Mouse (Mus musculus) ZHBTc4 (cell line): ENCODE measurements around the gene Zbed4.

Experiments used
- DNase-seq: peaks from one replicate; pipeline ENCODE4 v3.0.0-alpha.2; 2011; ENCODE audit warnings: low read depth, low spot score

Gene Zbed4

DNA sequence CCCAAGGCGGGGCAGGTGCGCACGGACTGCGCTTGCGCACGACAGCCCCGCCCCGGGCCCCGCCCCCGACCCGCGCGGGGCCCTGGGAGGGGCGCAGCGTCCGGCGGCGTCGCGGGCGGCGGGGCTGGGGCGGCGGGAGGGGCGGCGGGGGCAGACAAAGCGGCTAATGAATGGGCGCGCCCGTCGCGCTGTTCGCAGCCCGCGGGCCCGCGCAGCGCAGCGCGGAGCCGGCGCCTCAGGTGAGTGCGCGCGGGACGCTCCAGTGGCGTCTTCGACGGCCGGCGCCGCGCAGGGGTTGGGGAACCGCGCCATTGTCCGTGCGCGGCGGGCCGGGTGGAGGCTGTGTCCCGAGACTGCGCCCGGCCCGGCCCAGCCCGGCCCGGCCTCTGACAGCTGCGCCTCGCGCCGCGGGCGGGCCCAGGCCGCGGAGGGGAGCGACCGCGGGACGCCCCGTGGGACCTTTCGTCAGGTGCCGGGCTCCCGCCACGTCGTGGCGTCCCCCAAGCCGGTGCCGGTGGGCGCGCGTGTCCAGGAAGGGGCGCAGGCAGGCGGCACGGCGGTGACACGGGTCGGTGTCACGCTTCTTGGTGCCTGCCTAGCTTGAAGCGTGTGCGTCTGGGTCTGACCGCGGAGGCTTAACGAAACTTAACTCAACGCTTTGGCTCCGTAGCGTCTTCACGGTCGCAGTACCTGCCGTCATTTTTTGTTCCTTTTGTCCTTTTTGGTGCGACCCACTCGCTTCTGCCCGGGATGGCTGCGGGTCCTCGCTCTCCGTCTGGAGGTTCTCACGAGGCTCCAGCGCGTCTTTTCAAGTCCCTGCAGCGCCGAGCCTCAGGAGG is at the start of gene Zbed4:
Zbed4 (plus strand) TSS at position 97 of the 839 bp plus-strand sequence.
- DNase-seq = peak; percentile 85

DNA sequence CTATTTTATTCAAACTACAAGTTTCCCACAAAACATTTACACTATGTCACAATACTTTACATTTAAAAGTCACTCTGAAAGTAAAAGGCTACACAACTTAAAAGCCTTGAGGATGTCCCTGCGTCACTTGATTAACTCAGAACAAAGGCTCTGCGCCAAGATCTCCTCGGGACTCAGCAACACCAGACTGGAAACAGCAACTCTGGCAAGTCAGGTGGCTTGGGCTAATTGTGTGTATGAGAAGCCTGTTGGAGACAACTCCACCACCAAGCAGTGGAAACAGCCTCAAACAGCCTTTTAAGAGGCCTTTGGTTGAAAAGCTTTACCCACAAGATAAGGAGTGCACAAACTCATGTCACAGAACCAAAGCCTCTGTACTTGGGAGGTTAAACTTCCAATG is 49.0 kb upstream of the Zbed4 start:
- DNase-seq = no peak

GRCm38 (mm10) chr15:88704284-88704683 is 47.2 kb upstream of the Zbed4 start:
- no peak for DNase-seq

DNA sequence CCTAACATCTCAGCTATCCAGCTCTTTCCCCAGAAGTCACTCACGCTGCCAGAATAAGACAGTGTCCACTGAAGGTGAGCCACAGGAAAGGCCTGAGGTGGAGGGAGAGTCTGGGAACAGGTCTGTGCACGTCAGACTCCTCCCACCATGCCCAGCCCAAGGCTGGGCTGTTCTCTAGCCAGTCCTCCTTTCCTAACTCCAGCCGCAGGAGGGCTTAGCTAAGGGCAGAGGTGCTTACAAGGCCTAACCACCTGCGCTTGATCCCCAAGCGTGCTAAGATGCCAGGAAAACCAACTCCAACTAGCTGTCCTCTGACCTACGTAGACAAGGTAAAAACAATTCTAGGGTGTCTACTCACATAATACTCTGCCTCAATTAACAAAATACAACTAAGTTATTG is 45.1 kb upstream of the Zbed4 start:
- peak; percentile 62 for DNase-seq

- peak; percentile 41 for DNase-seq
Observed at GRCm38 (mm10) chr15:88706987-88707386, 44.5 kb upstream of the Zbed4 start.

GRCm38 (mm10) chr15:88708204-88708603 is 43.3 kb upstream of the Zbed4 start:
- peak; percentile 96 for DNase-seq

DNA sequence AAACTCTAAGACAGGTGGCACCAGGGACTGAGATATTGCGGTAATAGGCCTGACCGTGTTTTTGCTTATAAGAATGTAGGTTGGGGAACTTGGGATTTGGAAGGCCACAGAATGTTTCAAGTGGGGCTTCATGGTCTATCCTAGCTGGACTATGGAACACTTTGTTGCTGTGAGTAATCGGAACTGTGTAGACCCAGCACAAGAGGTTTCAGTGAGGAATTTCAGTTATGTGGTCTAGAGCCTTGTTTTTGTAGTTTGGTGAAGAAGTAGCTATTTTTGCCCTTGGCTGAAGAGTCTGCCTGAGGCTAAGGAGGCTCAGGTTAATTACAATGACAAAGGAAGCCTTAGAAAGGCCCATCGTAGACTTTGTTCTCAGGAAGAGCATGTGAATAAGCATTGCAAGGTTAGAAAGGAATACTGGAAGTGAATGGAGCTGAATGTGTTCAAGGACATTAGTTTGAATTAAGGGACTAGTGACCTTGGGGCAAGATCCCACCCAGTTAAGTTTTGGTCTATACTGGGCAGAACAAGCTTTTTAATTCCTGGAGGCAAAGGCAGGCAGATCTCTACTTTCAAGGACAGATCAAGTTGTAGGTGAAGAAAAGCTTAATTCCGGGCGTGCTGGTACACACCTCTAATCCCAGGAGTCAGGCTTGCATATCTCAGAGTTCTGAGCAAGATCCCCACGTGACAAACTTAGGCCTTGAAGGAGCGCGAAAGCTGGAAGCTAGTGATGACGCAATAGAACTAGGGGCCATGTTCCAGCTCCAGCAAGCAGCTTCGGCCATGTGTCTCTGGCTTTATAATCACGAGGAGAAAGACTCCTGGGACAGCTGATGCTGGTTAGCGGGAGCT is 42.6 kb upstream of the Zbed4 start:
- peak; percentile 98 for DNase-seq

DNA sequence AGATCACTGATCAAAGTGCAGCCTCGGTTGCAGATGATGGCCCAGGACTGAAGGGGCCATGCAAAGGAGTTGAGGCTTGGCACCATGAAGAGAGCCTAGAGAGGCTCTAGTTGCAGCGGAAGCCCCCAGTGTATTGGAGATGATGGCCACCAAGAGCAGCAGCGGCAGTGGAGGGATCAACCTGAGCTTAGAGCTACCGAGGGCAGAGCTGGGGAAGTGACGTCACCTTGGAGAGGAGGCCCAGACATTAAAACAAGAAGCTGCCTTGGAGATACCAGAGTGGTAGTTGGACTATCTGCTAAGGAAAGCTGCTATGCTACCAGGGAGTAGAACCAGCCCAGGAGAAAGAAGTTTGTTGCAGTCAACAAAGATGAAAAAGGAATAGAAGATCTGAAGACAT is 41.6 kb upstream of the Zbed4 start:
- DNase-seq = peak; percentile 67

- DNase-seq = peak; percentile 46
Observed at GRCm38 (mm10) chr15:88712501-88712900, 39.0 kb upstream of the Zbed4 start.

- peak; percentile 23 for DNase-seq
Observed at GRCm38 (mm10) chr15:88714021-88714589, 37.4 kb upstream of the Zbed4 start.

- DNase-seq = peak; percentile 80
Observed at GRCm38 (mm10) chr15:88716350-88716749, 35.1 kb upstream of the Zbed4 start.

- DNase-seq = peak; percentile 41
Observed at GRCm38 (mm10) chr15:88717239-88717638, 34.2 kb upstream of the Zbed4 start.

GRCm38 (mm10) chr15:88723205-88723604 is 28.3 kb upstream of the Zbed4 start:
- DNase-seq = peak; percentile 30

GRCm38 (mm10) chr15:88724311-88724710 is 27.1 kb upstream of the Zbed4 start:
- no peak for DNase-seq

DNA sequence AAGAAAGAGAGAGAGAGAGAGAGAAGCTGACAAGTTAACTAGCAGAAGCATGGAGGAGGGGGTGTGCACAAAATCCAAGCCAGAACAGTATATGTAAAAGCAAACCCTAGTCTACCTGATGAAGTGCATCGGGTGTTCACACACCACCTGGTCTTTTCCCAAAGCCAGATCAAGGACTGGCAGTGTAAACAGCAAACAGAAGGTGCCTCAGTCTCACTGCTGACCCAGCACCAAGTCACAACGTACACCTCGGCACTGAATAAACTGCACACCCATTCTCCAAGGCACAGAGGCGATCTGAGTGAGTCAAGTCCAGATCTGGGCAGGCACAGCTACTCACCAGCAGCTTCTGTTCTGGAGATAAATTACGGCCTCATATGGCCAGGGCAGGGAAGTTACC is 26.4 kb upstream of the Zbed4 start:
- DNase-seq = no peak

GRCm38 (mm10) chr15:88727204-88727603 is 24.3 kb upstream of the Zbed4 start:
- no peak for DNase-seq

DNA sequence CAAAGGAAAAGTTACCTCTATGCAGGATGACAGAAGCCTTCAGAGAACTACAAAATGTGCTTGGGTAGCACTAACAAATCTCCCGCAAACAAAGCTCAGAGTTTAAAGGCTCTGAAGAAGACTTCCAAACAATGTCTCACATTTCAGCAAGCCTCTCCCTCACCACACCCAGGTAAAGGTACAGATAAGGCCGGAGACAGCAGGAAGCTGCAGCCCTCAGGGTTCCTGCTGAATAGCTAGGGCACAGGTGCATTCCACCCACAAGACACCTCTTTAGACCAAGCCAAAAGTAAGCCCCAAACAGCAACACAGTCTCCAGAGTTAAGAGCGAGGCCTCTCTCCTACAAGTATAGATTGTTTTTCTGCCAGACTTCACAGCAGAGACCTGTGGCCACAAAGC is 20.7 kb upstream of the Zbed4 start:
- DNase-seq = peak; percentile 36

DNA sequence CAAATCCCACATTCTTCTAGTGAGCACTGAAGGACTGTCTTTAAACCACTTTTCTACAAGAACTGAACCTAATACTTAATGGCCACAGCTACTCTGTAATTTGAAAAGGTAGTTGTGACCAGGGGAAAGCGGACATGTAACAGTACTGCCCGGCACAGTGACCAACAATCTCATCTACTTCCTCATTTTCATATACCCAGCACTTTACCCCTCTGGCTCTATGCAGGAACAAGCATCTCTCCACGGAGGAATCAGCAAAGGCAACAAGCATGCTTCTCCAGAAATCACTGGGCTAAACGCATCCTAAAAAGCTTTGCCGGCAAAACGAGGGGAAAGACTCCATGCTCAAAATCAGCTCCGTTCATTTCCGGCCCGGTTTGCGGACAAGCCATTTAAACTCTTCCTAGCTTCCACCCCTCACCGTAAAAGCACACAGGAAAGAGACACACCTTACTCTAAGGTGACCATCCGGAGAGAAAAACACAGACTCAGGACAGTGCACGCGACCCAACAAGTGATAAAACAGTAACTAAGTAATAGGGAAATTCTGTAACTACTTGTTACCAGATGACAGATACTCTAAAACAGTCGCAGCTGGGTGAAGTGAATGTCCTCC is 18.9 kb upstream of the Zbed4 start:
- DNase-seq = no peak

GRCm38 (mm10) chr15:88733041-88733751 is 18.3 kb upstream of the Zbed4 start:
- DNase-seq = peak; percentile 68

DNA sequence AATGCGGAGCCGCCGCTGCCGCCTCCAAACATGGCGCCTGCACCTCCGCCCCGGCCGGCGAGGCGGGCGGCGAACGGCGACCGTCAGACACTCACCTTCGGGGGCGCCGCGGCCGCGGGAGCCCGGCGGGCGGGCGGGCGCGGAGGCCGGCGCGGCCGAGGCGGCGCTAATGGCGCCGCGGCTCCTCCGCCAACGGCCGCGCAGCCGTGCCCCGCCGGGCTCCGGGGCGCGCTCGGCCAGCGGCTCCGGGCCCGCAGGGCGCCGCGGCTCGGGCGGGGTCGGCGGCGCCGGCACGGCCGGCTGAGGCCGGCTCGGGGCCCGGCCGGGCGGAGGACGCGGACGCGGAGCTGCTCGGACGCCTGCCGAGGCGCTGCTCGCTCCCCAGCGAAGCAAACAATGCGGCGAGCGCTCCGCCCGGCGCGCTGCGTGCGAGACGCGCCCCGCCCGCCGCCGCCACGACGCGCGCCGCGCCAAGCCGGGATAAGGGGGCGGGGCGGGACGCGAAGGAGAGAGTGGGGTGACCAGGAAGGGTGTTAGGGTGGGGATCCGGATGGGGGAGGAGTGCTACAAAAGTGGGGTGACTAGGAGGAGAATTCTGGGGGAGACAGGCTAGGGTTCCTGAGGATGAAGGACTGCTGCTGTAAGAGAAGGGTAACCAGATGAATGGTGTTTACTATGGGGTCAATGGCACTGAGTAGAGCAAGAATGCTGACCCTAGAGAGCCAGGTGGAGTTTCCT is 17.5 kb upstream of the Zbed4 start, which contains the start of gene Brd1:
Brd1 (minus strand) TSS at position 400 of the 738 bp plus-strand sequence.
- DNase-seq = peak; percentile 82
